Mouse (Mus musculus): ENCODE results near the gene Cxcl15.

Gene Cxcl15

DNA sequence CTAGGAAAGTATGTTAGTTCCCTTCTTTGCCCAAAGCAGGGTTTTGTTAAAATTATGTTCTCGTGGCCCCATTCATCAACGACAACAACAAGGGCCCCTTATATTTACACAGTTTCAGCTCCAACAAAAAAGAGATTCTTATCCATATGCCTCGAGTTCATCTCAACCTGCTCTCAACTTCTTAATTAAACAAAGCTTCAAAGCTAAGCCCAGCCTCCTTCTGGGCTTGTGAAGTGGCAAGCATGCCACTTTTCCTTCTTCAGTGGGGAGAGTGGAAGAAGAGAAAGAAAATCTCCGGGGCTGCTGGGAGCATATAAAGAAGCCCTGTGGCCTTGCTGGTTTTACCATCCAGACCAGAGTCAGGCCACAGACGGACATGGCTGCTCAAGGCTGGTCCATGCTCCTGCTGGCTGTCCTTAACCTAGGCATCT is at the start of gene Cxcl15:
Gene Cxcl15 (plus strand): TSS at position 340 of the 431 bp plus-strand sequence.
- no peak for DNase-seq (ENCODE audit: low read depth)

- no peak for DNase-seq (ENCODE audit: low read depth)
Observed at GRCm38 (mm10) chr5:90753934-90754333, 40.4 kb upstream of the Cxcl15 start.

DNA sequence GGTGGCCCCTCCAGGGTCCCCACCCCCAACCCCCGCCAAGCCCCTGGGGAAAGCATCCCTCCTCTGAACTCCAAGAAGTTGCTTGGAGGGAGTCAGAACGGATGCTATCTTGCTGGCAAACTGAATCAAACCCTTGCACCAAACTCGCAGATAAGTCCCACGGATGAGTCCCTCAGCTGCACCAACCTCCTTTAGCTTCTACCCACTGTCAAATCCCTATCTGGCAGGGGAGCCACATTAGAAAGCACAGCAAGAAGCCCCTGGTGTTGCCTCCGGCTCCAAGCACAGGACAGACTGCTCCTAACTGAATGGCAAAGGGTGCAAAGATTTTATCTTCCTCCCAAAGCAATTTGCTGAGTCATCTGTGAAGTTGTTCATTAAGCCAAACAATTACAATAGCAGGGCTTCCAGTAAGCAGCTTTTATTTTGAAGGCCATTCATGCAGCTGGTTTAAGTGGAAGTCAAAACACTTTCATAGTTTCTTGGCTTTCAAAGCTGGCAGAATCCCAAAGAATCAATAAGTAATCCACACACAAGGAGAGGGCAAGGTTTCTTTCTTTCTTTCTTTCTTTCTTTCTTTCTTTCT is 36.2 kb upstream of the Cxcl15 start:
- DNase-seq (ENCODE audit: low read depth) = no peak

GRCm38 (mm10) chr5:90759077-90760065 is 35.0 kb upstream of the Cxcl15 start, which contains the start of gene Cxcl5:
TSS of gene Cxcl5 (plus strand) at chr5:90759360.
- DNase-seq (ENCODE audit: low read depth) = no peak

DNA sequence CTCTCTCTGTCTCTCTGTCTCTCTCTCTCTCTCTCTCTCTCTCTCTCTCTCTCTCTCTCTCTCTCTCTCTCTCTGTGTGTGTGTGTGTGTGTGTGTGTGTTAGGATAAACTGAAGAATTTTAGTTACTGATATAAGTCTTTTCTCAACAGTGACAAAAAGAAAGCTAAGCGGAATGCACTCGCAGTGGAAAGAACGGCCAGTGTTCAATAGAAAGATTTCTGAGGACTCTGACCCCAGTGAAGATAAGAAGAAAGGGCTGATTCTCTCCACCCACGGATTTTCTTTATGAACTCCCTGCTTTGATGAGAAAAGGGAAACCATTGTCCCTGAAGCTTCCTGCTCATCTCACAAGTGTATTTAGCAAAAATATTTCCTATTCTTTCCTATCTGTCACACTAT is 34.0 kb upstream of the Cxcl15 start:
- DNase-seq (ENCODE audit: low read depth) = no peak

GRCm38 (mm10) chr5:90760844-90761243 is 33.5 kb upstream of the Cxcl15 start:
- no peak for DNase-seq (ENCODE audit: low read depth)

DNA sequence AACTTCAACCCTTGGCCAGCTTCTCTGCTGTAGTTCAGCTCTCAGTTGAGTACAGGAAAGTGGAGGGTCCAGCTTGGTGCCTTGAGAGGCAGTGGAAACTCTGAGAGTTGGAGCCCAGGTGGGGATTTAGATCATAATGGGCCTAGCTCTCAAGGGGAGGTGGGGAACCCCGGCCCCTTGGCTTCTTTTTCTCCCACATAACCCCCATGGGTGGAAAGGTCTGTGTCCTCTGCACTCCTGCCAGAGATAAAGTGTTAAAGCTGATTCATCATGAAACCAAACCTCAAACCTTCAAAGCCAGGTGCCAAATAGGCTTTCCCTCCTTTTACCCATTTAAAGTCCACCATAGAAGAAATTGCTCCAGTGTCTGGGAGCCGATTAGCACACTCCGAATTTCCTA is 32.5 kb upstream of the Cxcl15 start:
- no peak for DNase-seq (ENCODE audit: low read depth)

DNA sequence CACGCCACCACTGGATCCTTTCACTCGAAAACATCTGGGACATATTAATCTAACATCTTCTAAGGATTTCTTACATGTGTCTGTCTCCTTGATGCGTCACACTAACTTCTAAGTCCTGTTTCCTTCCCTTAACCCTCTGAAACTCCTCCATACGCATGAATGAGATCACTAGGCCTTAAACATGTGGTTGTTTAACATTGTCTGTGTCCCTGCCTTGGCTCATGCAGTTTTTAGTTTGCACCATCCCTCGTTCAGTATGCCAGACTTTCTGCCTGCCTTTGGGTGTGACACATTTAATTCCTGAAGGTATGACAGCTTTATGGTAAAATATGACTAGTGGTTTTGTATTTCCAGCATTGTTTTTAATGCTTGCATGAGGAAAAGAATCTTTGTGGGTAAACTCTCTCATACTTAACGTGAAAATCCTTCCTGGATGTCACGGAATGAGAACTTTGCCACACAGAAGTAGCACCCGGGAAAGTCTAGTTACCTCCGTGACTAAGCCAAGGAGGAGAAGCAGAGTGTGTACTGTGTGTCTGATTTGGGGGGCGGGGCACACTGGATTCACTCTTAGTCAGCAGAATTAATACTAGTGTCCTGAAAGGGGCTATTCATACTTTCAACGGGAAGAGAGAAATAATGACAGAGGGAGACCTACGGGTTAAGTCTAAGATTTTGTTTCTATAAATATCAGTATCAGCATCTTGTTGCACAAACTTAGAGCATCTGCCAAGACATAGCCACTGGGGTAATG is 30.2 kb upstream of the Cxcl15 start:
- no peak for DNase-seq (ENCODE audit: low read depth)

DNA sequence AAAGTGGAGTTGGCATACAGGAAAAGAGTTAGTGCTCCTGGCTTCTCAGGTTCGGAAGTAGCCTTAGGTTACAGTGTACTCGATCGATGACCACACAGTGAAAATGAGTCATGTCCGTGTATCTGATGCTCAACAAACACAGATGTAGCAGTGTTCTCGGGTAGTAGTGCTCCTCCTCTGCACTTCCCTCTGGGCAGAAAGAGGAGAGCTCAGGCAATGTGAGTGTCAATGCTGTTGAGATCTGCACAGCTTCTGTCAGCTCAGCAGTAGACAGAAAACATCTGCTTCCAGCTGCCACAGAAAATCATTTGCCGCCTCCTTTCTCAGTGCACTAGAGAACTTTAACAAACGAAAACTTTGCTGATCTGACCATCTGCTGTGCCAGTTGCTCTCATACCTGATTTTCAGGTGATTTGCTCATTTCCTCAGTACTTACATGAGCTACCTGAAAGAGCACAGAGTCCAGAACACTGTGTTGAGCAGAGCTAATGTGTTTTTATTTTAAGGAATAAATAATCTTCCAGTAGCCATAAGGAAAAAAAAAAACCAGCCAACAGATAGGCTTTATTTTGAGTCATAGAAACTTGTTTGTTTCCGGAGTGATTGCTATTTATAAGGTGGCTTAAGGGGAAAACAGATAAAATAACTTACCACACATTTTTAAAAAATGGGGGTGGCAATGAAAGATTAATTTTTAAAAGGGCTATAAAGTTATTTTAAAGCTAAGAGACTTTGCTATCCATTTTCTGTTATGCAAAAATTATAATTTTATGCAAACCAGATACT is 28.3 kb upstream of the Cxcl15 start:
- no peak for DNase-seq (ENCODE audit: low read depth)

DNA sequence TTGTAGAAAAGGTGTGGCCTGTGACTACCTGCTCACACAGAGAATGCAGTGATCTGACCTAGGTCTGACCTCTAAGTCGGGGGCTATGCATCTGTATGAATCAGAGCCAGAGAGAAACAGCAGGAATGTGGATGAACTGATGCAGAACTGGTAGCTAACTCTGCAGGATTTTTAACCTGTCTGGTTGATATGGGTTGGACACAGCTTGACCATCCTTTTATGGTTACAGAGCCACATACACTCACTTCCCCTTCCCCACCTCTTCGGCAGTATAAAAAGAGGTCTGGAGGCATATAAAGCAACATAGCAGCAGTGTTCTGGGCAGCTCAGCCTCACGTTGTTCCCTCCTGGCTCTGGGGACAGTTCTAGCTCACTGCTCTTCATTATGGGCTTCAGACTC is 26.1 kb upstream of the Cxcl15 start, which contains the start of gene Ppbp:
Gene Ppbp (plus strand): TSS at position 301 of the 400 bp plus-strand sequence.
- DNase-seq (ENCODE audit: low read depth) = no peak

DNA sequence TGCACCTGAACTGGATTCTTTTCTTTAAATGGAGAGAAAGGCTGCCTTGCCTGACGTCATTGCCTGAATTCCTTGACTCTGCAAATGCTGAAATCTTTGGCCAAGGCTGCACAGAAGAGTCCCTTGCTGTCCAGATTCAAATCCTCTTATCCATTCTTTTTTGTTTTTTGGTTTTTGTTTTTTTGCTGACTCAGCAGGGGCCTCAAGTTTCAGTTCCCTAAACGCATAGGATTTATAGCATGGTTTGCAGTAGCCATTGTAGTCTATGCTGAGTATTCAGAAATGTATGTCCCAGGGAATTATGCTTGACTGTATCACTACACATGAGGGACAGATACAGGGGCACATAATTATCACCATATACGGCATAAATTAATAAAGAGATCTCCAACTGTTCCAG is 23.0 kb upstream of the Cxcl15 start:
- DNase-seq (ENCODE audit: low read depth) = no peak

DNA sequence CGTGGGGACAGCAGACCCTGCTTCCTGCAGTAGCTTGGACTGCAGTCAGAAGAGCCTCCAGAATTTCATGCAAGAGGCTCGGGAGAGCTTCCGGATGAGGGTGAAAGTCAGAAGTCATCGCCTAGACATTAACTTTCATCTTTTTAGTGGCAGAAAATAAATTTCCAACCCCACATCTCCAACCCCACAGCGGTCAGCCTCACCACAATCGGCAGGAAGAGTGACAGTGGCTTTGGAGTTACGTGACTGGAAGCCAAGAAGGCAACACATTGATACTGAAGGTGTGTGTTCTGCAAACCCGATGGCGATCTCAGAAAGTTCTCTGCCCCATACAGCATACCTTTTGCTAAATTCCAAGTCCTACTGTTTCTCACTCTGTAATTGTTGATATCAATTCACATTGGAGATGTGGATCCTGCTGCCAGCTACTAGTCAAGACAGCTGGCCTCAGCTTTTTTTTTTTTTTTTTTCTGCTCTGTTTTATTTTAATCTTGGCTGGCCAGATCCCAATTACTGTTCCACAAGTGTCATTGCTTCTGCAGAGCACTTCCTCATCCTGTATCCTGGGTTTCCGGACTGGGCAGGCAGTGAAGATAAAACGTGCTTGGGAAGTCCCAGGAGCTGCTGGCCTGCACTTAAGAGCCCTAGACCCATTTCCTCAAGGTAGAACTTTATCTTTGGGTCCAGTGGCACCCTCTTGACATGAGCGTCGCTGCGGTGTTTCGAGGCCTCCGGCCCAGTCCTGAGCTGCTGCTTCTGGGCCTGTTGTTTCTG is 22.3 kb upstream of the Cxcl15 start, which contains the start of gene Pf4:
Gene Pf4 (plus strand): TSS at position 556 of the 774 bp plus-strand sequence.
- DNase-seq (ENCODE audit: low read depth) = no peak

- no peak for DNase-seq (ENCODE audit: low read depth)
Observed at GRCm38 (mm10) chr5:90775562-90775961, 18.8 kb upstream of the Cxcl15 start.

DNA sequence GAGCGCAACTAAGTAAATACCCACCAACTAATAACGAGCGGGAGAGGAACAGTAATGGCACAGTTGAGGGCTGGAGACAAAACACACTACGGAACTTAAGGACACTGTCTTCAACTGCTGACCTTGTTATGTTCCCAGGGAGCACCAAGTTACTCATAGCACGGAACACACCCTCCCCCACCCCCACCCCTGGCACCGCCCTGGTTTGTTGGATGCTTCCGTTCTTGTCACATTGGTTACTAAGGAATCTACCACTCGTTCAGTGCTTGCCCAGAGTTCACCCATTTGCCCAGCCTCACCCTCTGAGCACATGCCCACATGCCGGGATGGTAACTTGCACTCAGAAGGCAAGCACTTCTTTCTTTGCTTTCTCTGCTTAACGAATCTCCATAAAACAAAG is 16.7 kb upstream of the Cxcl15 start:
- no peak for DNase-seq (ENCODE audit: low read depth)

DNA sequence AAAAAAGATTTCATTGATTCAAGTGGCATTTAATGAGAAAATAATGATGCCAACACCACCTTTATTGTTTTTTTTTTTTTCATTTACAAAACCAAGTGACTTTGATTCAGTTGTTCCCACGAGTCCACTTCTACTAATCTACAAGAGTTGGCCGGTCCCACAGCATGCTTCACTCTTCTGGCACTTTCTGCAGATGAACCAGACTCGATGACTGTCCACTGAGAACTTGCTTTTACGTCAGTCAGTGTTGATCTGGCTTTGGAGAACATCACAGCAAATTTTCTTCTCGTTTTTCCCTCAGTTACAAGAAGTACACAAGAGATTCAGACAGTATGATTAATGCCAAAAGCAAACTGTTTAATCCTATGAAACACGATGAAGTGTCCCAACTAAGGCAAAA is 15.5 kb upstream of the Cxcl15 start:
- no peak for DNase-seq (ENCODE audit: low read depth)

- no peak for DNase-seq (ENCODE audit: low read depth)
Observed at GRCm38 (mm10) chr5:90783697-90784096, 10.6 kb upstream of the Cxcl15 start.

DNA sequence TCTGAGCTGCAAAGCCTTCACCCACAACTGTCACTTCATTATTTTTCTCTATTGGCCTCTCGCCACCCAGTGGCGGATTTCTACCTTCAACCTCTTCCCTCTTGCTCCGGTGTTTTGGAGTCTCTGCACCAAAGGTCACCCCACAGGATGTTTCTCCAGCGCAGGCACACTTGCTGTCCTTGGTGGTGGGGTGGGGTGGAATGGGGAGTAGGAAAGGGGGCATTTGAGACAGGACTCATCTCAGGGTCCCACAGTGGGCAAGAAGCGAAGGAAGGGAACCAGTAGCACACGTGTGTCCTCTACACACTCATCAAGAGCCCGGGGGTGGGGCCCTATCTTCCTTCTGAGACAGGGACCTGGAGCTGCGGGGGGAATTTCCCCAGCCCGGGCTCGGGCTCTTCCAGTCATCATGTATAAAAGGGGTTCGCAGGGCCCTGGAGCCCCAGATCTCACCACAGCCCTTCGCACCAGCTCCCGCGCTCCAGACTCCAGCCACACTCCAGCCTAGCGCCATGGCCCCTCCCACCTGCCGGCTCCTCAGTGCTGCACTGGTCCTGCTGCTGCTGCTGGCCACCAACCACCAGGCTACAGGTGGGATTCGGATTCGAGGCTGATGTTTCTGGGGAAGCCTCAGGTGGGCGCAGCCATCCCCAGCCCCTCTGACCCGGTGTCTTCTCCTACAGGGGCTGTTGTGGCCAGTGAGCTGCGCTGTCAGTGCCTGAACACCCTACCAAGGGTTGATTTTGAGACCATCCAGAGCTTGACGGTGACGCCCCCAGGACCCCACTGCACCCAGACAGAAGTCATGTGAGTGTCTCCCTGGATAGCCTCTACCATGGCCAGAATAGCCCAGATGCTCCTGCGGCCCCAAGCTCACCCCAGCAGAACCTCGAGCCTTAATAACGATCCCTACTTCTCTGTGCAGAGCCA is 8.4 kb upstream of the Cxcl15 start, which contains the start of gene Cxcl3:
Gene Cxcl3 (plus strand): TSS at position 445 of the 930 bp plus-strand sequence.
- DNase-seq (ENCODE audit: low read depth) = no peak

GRCm38 (mm10) chr5:90788114-90788513 is 6.2 kb upstream of the Cxcl15 start:
- DNase-seq (ENCODE audit: low read depth) = no peak

DNA sequence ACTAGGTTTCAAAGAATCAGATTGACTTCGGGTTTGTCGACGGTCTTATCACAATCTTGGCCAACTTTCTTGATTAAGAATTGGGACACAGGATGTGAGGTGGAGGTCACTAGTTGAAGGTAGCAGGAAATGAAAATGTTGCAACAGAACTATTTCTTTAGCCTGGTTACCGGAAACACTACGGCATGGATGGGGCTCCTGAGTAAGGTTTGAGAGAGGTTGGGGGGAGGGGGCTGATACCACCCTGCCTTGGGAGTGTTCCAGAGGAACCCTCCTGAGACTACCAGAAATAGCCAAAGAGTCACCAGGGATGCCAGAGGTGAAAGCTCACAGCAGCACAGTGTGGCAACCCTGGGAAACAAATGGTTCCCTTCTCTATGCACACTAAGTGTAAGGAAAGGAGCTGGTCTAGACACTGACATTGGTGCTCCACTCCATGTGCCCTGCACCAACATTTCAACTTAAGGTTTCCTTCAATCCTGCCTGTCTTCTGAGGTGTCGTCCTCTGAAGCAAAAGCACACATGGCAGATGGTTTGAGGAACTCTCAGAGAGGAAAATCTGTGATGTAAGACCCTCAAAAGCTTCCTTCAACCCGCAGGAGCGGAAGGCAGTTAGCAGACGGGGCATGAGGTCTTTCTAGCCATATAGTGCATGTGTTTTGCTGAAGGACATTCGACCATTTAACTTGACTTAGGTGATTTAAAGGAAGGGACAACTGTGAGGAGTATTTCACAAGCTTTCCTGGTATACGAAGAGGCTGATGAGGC is 4.8 kb upstream of the Cxcl15 start:
- no peak for DNase-seq (ENCODE audit: low read depth)
